Mouse (Mus musculus) lung, embryonic 14.5 days (tissue): ENCODE results near the gene Nrarp. TPM values are rescaled to one million over a fixed set of nuclear protein-coding genes. Genes with fewer than 3 reads are reported as not detected.
A peak's percentile ranks its signal among the peaks of the same experiment; 100 is the strongest.

Source experiments
- ATAC-seq: fragments of 200-750 bp; cut with Nextera tagmentation; 2 replicates; pipeline ENCODE4 v1.8.0; 2017; ENCODE audit warnings: mild to moderate bottlenecking, moderate TSS enrichment, moderate library complexity; ENCODE audit not compliant: insufficient read depth
- DNase-seq: peaks from one replicate; pipeline ENCODE4 v3.0.0-alpha.2; 2015
- H3K27ac ChIP-seq: fragments of 300-500 bp; sonication (generic); 2 replicates; pipeline ENCODE4 v1.5.1; 2014; ENCODE audit warnings: low read depth, mild to moderate bottlenecking, moderate library complexity
- H3K27me3 ChIP-seq: fragments of 300-500 bp; sonication (generic); 2 replicates; pipeline ENCODE4 v1.6.1; 2014; ENCODE audit warnings: low read length, control low read depth; ENCODE audit not compliant: insufficient read depth
- H3K36me3 ChIP-seq: fragments of 300-500 bp; sonication (generic); 2 replicates; pipeline ENCODE4 v1.6.1; 2014; ENCODE audit warnings: control low read depth; ENCODE audit not compliant: insufficient read depth
- H3K4me1 ChIP-seq: fragments of 300-500 bp; sonication (generic); 2 replicates; pipeline ENCODE4 v1.6.1; 2014; ENCODE audit warnings: antibody characterized with exemption, control low read depth; ENCODE audit not compliant: insufficient read depth
- H3K4me2 ChIP-seq: fragments of 300-500 bp; sonication (generic); 2 replicates; pipeline ENCODE4 v1.6.1; 2014; ENCODE audit warnings: mild to moderate bottlenecking
- H3K4me3 ChIP-seq: fragments of 300-500 bp; sonication (generic); 2 replicates; pipeline ENCODE4 v1.5.1; 2014; ENCODE audit warnings: low read depth, low read length
- H3K9ac ChIP-seq: fragments of 300-500 bp; sonication (generic); 2 replicates; pipeline ENCODE4 v1.6.1; 2014
- H3K9me3 ChIP-seq: fragments of 300-500 bp; sonication (generic); 2 replicates; pipeline ENCODE4 v1.6.1; 2016; ENCODE audit warnings: low read depth, low read length, control low read depth
- CTCF ChIP-seq: IDR thresholded peaks from 2 replicates; pipeline ENCODE4 v1.5.1; 2016; ENCODE audit warnings: antibody characterized with exemption, low read depth
- WGBS: fragments of 180-500 bp; shearing (Covaris S2); extraction: QIAGEN DNeasy Blood & Tissue Kit; methylation state at CpG from one replicate; pipeline ENCODE4 v1.1.7; 2014; 5-methylcytosine and 5-hydroxymethylcytosine counted together
- polyA plus RNA-seq: library from polyadenylated mRNA; unstranded; fragments of >200 nt; fragmentation: Nextera tagmentation; extraction: Ambion mirVana; gene quantifications from 2 replicates; pipeline ENCODE4 v1.2.1, GENCODE M21; 2014

Nrarp gene
- polyA plus RNA-seq, 1 experiment from 2014 or later, result 14.9 TPM

DNA sequence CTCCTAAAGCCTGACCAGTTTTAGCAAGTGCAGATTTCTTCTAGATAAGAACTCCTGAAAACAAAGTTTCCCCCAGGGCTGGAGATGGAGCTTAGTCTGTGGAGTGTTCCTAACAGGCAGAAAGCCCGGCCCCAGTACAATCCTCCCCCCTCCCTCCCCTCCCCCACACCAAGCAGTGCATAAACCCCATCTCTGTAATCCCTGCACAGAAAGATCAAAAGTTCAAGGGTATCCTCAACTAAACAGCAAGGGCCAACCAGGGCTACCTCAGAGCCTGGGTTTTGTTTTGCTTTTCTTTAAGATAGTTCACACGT, 11.9 kb upstream of the Nrarp start:
- Histone ChIP-seq H3K27ac (peak overlapping the region; percentile 84), H3K36me3 (no peaks in the 10 kb centered on the region), H3K9ac (peak overlapping the region; percentile 63; the same call in 1 of the 2 replicates), H3K27me3 (no peaks in the 10 kb centered on the region; the same call in 1 of the 2 replicates), H3K4me1 (peaks cover 3% of the 10 kb centered on the region; the same call in 1 of the 2 replicates), H3K9me3 (no peaks in the 10 kb centered on the region), H3K4me2 (peak overlapping the region; percentile 78), H3K4me3 (peak overlapping the region; percentile 47)
- ATAC-seq (no peak), DNase-seq (no peak)
- TF ChIP-seq CTCF, result no peak
- 21% methylated on average over 2 of the region's 2 CpGs for WGBS

GRCm38 (mm10) chr2:25169778-25170177, 10.8 kb upstream of the Nrarp start:
- no peak overlapping the region for H3K27ac ChIP-seq
- TF ChIP-seq CTCF, result no peak
- no peaks in the 10 kb centered on the region for H3K4me1 ChIP-seq
- H3K9me3 ChIP-seq, result no peaks in the 10 kb centered on the region
- H3K36me3 ChIP-seq, result no peaks in the 10 kb centered on the region
- no peak overlapping the region for H3K4me2 ChIP-seq
- ATAC-seq (no peak), DNase-seq (no peak)
- no peak overlapping the region for H3K4me3 ChIP-seq
- H3K27me3 ChIP-seq, result no peaks in the 10 kb centered on the region
- 28% methylated on average over 5 of the region's 5 CpGs for WGBS
- H3K9ac ChIP-seq, result no peak overlapping the region

GRCm38 (mm10) chr2:25170326-25171100, 10.0 kb upstream of the Nrarp start:
- no peak overlapping the region for H3K27ac ChIP-seq
- no peaks in the 10 kb centered on the region for H3K4me1 ChIP-seq
- H3K4me3 ChIP-seq, result no peak overlapping the region
- no peaks in the 10 kb centered on the region for H3K36me3 ChIP-seq
- no peak for TF ChIP-seq CTCF
- no peak overlapping the region for H3K4me2 ChIP-seq
- DNase-seq (no peak), ATAC-seq (no peak)
- H3K9me3 ChIP-seq, result no peaks in the 10 kb centered on the region
- no peak overlapping the region for H3K9ac ChIP-seq
- no peaks in the 10 kb centered on the region for H3K27me3 ChIP-seq
- WGBS, result 55% methylated on average over 10 of the region's 10 CpGs

DNA sequence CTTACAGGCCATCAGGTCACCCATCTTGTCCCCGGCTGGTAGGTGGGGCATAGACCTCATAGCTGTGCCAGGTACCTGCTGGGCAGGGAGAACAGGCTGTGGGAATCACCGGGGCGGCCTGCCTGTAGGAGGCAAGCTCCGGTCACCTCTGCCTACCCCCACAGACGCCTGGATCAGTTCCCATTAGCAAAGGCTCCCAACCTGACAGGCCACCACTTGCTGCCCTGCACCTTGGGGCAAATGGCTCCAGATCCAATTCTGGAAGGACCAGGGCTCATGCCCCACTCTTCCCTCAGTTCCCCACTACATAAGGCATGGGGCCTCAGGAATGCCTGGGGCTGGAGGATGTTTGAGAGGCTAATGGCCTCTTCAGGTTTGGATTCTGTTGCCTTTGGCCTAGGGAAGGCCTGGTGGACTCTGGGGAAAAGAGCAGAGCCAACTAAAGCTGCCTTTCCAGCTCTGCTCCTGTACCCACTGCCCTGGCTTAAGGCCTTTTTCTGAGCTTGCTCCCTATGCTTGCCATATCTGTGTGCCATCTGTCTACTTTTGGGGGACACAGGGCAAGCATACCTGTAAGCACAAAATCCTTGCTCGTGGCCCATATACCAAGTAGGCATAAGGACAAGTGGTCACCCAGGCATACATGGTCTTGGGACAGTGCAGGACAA, 9.3 kb upstream of the Nrarp start:
- 74% methylated on average over 6 of the region's 6 CpGs for WGBS
- H3K27me3 ChIP-seq, result no peaks in the 10 kb centered on the region
- no peak overlapping the region for H3K4me3 ChIP-seq
- no peaks in the 10 kb centered on the region for H3K4me1 ChIP-seq
- H3K36me3 ChIP-seq, result no peaks in the 10 kb centered on the region
- ATAC-seq, result no peak
- no peak for TF ChIP-seq CTCF
- H3K9me3 ChIP-seq, result no peaks in the 10 kb centered on the region
- no peak for DNase-seq
- H3K9ac ChIP-seq, result no peak overlapping the region
- H3K4me2 ChIP-seq, result no peak overlapping the region
- H3K27ac ChIP-seq, result no peak overlapping the region

GRCm38 (mm10) chr2:25171769-25172153, 8.8 kb upstream of the Nrarp start:
- Histone ChIP-seq H3K36me3 (no peaks in the 10 kb centered on the region), H3K9ac (no peak overlapping the region), H3K27me3 (no peaks in the 10 kb centered on the region), H3K9me3 (no peaks in the 10 kb centered on the region), H3K4me3 (no peak overlapping the region), H3K4me1 (0 out of 2 replicates have a peak, but pooled peaks cover 2% of the 10 kb centered on the region), H3K4me2 (no peak overlapping the region), H3K27ac (no peak overlapping the region)
- 42% methylated on average over 1 of the region's 1 CpGs for WGBS
- ATAC-seq (no peak), DNase-seq (no peak)
- TF ChIP-seq CTCF, result no peak

GRCm38 (mm10) chr2:25172629-25173028, 7.9 kb upstream of the Nrarp start:
- Histone ChIP-seq H3K9me3 (no peaks in the 10 kb centered on the region), H3K4me3 (no peak overlapping the region), H3K36me3 (no peaks in the 10 kb centered on the region), H3K4me2 (no peak overlapping the region), H3K4me1 (peaks cover 8% of the 10 kb centered on the region; the same call in 1 of the 2 replicates), H3K9ac (no peak overlapping the region), H3K27ac (no peak overlapping the region), H3K27me3 (peaks cover 4% of the 10 kb centered on the region; the same call in 1 of the 2 replicates)
- no peak for TF ChIP-seq CTCF
- ATAC-seq, result no peak
- WGBS, result 59% methylated on average over 8 of the region's 8 CpGs
- no peak for DNase-seq

DNA sequence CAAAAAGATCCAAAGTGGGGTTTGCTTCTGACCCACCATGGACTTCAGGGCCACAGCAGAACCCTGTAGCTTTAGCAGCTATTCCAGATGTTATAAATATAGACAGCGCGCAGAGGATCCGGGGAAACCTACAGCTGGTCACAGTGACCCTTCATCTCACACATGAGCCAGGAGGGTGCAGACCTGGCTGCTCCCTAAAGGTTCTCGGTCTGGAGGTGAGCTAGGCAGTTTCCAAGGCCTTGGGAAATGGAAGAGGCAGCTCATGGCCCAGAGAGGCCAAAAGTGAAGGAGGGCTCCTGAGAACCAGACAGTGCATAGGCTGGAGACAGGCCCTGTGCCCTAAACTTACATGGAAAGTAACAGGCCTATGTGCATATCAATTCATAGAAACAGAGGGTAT, 6.7 kb upstream of the Nrarp start:
- H3K4me3 ChIP-seq, result no peak overlapping the region
- no peaks in the 10 kb centered on the region for H3K36me3 ChIP-seq
- no peak overlapping the region for H3K4me2 ChIP-seq
- ATAC-seq, result no peak
- no peak overlapping the region for H3K27ac ChIP-seq
- 88% methylated on average over 4 of the region's 4 CpGs for WGBS
- no peak overlapping the region for H3K9ac ChIP-seq
- H3K4me1 ChIP-seq, result peaks cover 15% of the 10 kb centered on the region
- no peaks in the 10 kb centered on the region for H3K9me3 ChIP-seq
- DNase-seq, result no peak
- peaks cover 14% of the 10 kb centered on the region for H3K27me3 ChIP-seq
- no peak for TF ChIP-seq CTCF
